Mouse (Mus musculus): ENCODE results near the gene Elavl4. TPM values are rescaled to one million over a fixed set of nuclear protein-coding genes. Genes with fewer than 3 reads are reported as not detected.

Gene Elavl4
- polyA plus RNA-seq, 1 experiment from 2014 or later = 65.5 TPM

DNA sequence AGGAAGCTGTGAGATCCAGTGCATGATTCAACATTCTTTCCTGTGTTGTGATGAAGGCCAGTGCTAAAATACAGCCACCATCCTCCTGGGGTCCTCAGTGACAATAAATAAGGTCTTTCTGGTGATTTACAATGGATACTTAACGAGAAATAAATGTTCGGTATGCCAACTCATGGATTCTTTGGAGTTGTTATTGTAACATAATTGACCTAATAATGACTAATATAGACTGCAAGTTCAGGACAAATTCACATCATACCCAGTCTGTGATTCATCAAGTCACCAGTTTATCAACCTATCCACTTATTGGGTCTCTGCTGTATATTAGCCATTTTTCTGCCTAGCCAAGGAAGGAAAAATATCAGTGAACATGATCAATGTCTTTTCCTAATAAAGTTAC, 174.4 kb downstream of the Elavl4 start:
- no peak overlapping the region for H3K27ac ChIP-seq (ENCODE audit: low read length)
- no peak for ATAC-seq (ENCODE audit: insufficient number of reproducible peaks, insufficient read depth, low FRiP score, low read depth)
- H3K4me2 ChIP-seq (replicated peaks; ENCODE audit: low read depth, low read length) = no peak overlapping the region
- H3K4me1 ChIP-seq (ENCODE audit: control insufficient read depth, insufficient read depth, low read length) = no peaks in the 10 kb centered on the region
- H3K27me3 ChIP-seq (ENCODE audit: control insufficient read depth, insufficient read depth, low read length) = no peaks in the 10 kb centered on the region
- no peaks in the 10 kb centered on the region for H3K9me3 ChIP-seq (ENCODE audit: control insufficient read depth, low read depth, low read length)
- H3K36me3 ChIP-seq (ENCODE audit: control insufficient read depth, insufficient read depth, low read length) = no peaks in the 10 kb centered on the region
- WGBS = 77% methylated on average over 2 of the region's 2 CpGs
- no peak overlapping the region for H3K4me3 ChIP-seq (ENCODE audit: low read depth, low read length)
- no peak overlapping the region for H3K9ac ChIP-seq (replicated peaks; ENCODE audit: low read depth, low read length)

DNA sequence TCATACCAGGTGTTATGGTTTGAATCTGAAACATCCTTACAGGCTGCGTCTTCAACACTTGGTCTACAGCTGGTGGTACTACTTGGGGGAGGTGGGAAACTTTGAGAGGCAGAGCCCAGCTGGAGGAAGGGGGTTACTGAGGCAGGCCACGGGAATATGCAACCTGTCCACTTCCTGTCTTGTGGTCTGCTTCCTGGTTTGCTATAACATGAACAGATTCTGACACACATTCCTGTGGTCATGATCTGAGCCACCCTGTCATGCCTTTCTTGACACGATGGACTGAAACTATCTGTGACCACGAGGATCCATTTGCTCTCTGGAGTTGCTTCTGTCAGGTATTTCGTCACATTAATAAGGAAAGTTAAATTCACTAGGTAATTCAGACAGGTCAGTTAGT, 179.7 kb downstream of the Elavl4 start:
- no peak overlapping the region for H3K27ac ChIP-seq (ENCODE audit: low read length)
- no peaks in the 10 kb centered on the region for H3K9me3 ChIP-seq (ENCODE audit: control insufficient read depth, low read depth, low read length)
- no peaks in the 10 kb centered on the region for H3K27me3 ChIP-seq (ENCODE audit: control insufficient read depth, insufficient read depth, low read length)
- H3K4me3 ChIP-seq (ENCODE audit: low read depth, low read length) = no peak overlapping the region
- no peak overlapping the region for H3K4me2 ChIP-seq (replicated peaks; ENCODE audit: low read depth, low read length)
- WGBS = 74% methylated on average over 5 of the region's 5 CpGs
- H3K36me3 ChIP-seq (ENCODE audit: control insufficient read depth, insufficient read depth, low read length) = no peaks in the 10 kb centered on the region
- no peak overlapping the region for H3K9ac ChIP-seq (replicated peaks; ENCODE audit: low read depth, low read length)
- H3K4me1 ChIP-seq (ENCODE audit: control insufficient read depth, insufficient read depth, low read length) = no peaks in the 10 kb centered on the region
- no peak for ATAC-seq (ENCODE audit: insufficient number of reproducible peaks, insufficient read depth, low FRiP score, low read depth)

DNA sequence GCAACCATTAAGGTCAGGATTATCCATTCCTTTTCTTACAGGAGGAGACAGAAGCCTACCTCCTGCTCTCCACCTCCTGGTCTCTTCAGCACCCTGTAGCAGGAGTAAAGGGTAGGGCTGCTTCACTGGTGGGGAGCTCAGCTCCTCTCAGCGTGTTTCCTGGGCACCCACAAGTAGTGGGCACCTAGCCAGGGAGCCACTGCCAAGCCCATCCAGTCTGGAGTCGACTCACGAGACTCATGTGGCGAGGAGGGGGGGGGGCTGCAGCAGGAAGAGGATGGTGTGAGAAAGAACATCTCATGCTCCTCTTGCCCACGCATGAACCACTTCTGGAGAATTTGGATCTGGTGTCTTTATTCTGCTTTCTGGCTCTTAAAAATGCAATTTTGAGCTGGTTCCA, 186.5 kb downstream of the Elavl4 start:
- Histone ChIP-seq H3K9ac (replicated peaks; ENCODE audit: low read depth, low read length) (no peak overlapping the region), H3K27me3 (ENCODE audit: control insufficient read depth, insufficient read depth, low read length) (no peaks in the 10 kb centered on the region), H3K36me3 (ENCODE audit: control insufficient read depth, insufficient read depth, low read length) (no peaks in the 10 kb centered on the region), H3K4me3 (ENCODE audit: low read depth, low read length) (no peak overlapping the region), H3K4me2 (replicated peaks; ENCODE audit: low read depth, low read length) (no peak overlapping the region), H3K27ac (ENCODE audit: low read length) (no peak overlapping the region), H3K4me1 (ENCODE audit: control insufficient read depth, insufficient read depth, low read length) (no peaks in the 10 kb centered on the region), H3K9me3 (ENCODE audit: control insufficient read depth, low read depth, low read length) (no peaks in the 10 kb centered on the region)
- WGBS = 82% methylated on average over 5 of the region's 5 CpGs
- no peak for ATAC-seq (ENCODE audit: insufficient number of reproducible peaks, insufficient read depth, low FRiP score, low read depth)

DNA sequence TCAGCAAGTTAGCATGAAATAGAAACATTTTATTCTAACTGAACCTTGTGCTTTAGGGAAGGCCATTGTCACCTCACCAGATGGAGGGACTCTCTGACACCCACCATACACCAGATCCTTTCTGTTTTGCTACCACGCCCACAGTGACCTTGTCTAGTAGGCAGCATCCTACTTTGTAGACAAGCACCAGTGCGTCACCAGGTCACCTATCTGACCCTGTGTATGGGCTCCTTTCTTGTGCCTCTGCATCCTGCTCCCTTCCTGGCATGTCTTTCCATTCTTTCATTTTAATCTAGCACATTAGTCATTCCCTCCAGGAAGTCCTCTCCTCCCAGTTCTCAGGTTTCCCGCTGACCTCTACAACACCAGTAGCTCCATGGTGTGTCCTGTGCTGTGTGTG, 190.1 kb downstream of the Elavl4 start:
- H3K27ac ChIP-seq (ENCODE audit: low read length) = no peak overlapping the region
- no peak overlapping the region for H3K4me2 ChIP-seq (replicated peaks; ENCODE audit: low read depth, low read length)
- no peak for ATAC-seq (ENCODE audit: insufficient number of reproducible peaks, insufficient read depth, low FRiP score, low read depth)
- H3K27me3 ChIP-seq (ENCODE audit: control insufficient read depth, insufficient read depth, low read length) = no peaks in the 10 kb centered on the region
- no peak overlapping the region for H3K9ac ChIP-seq (replicated peaks; ENCODE audit: low read depth, low read length)
- H3K4me1 ChIP-seq (ENCODE audit: control insufficient read depth, insufficient read depth, low read length) = no peaks in the 10 kb centered on the region
- H3K4me3 ChIP-seq (ENCODE audit: low read depth, low read length) = no peak overlapping the region
- no peaks in the 10 kb centered on the region for H3K9me3 ChIP-seq (ENCODE audit: control insufficient read depth, low read depth, low read length)
- 80% methylated on average over 3 of the region's 3 CpGs for WGBS
- no peaks in the 10 kb centered on the region for H3K36me3 ChIP-seq (ENCODE audit: control insufficient read depth, insufficient read depth, low read length)

DNA sequence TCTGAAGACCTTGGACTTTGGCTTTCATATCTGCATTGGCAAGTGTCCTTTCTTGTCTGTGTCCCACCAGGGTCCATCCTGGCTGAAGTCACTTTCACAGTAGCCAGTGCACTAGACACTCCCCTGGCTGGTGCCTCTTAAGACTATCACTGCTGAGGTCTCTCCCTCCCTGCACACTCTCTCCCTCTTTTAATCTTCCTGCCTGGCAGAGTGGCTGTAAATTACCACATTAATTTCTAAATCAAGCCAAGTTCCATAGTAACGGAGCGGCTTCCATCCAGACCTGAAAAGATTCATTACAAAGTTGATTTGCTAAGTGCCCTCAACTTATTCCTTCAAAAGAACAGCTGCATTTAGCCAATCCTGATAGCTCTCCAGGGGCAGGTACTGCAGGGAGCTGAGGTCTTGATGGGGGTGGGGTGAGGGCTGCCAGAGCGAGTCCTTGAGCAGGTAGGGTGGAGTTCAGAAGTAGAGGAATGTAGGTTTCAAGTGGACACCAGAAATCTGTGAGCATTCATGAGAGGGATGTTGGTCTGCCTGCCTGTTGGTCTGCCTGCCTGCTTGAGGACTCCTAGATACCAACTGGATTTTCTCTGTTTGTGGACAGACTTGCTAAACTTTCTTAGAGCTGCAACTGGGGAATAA, 194.1 kb downstream of the Elavl4 start:
- H3K27ac ChIP-seq (ENCODE audit: low read length) = no peak overlapping the region
- H3K4me1 ChIP-seq (ENCODE audit: control insufficient read depth, insufficient read depth, low read length) = no peaks in the 10 kb centered on the region
- no peak overlapping the region for H3K9ac ChIP-seq (replicated peaks; ENCODE audit: low read depth, low read length)
- 29% methylated on average over 3 of the region's 3 CpGs for WGBS
- no peak for ATAC-seq (ENCODE audit: insufficient number of reproducible peaks, insufficient read depth, low FRiP score, low read depth)
- H3K36me3 ChIP-seq (ENCODE audit: control insufficient read depth, insufficient read depth, low read length) = no peaks in the 10 kb centered on the region
- H3K27me3 ChIP-seq (ENCODE audit: control insufficient read depth, insufficient read depth, low read length) = no peaks in the 10 kb centered on the region
- H3K4me3 ChIP-seq (ENCODE audit: low read depth, low read length) = no peak overlapping the region
- H3K4me2 ChIP-seq (replicated peaks; ENCODE audit: low read depth, low read length) = no peak overlapping the region
- no peaks in the 10 kb centered on the region for H3K9me3 ChIP-seq (ENCODE audit: control insufficient read depth, low read depth, low read length)

DNA sequence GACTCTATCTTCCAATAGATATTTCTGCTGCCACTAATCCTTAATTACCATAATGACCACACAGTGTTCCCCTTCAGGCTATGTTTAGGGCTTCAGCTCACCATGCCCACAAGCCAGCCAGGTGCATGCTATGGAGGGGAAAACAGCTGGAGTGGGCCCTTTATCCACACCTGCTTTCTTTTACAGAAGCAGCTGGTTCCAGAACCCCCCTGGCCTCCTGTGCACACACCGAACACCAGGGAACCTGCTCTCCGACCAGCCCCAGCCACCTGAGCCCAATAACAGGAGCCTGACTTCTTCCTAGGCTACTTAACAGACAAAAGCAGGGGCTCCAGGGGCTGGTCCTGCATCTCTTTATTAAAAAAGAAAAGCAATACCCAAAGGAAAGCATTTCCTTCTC, 195.8 kb downstream of the Elavl4 start:
- no peaks in the 10 kb centered on the region for H3K27me3 ChIP-seq (ENCODE audit: control insufficient read depth, insufficient read depth, low read length)
- H3K36me3 ChIP-seq (ENCODE audit: control insufficient read depth, insufficient read depth, low read length) = no peaks in the 10 kb centered on the region
- H3K9ac ChIP-seq (replicated peaks; ENCODE audit: low read depth, low read length) = no peak overlapping the region
- H3K4me1 ChIP-seq (ENCODE audit: control insufficient read depth, insufficient read depth, low read length) = no peaks in the 10 kb centered on the region
- no peak for ATAC-seq (ENCODE audit: insufficient number of reproducible peaks, insufficient read depth, low FRiP score, low read depth)
- no peak overlapping the region for H3K4me2 ChIP-seq (replicated peaks; ENCODE audit: low read depth, low read length)
- H3K4me3 ChIP-seq (ENCODE audit: low read depth, low read length) = no peak overlapping the region
- 70% methylated on average over 2 of the region's 2 CpGs for WGBS
- no peaks in the 10 kb centered on the region for H3K9me3 ChIP-seq (ENCODE audit: control insufficient read depth, low read depth, low read length)
- H3K27ac ChIP-seq (ENCODE audit: low read length) = no peak overlapping the region

Other genes starting within 250 kb of the Elavl4 start
- 0.19 and 0.28 TPM in 2 replicates for gene Agbl4, start 45.8 kb upstream of the Elavl4 start, polyA plus RNA-seq (2014; fragmentation: Nextera tagmentation; extraction: Ambion mirVana)

All from stomach, embryonic 14.5 days (tissue).